Mouse (Mus musculus) stomach, postnatal 0 days (tissue): ENCODE results near the gene Lrfn5. TPM values are rescaled to one million over a fixed set of nuclear protein-coding genes. Genes with fewer than 3 reads are reported as not detected.

Source experiments
- ATAC-seq: fragments of 200-750 bp; cut with Nextera tagmentation; 2 replicates; pipeline ENCODE4 v1.8.0; 2017; ENCODE audit not compliant: low FRiP score, low TSS enrichment
- DNase-seq: peaks from one replicate; pipeline ENCODE4 v3.0.0-alpha.2; 2016; ENCODE audit warnings: low spot score
- H3K27ac ChIP-seq: fragments of 300-500 bp; sonication (generic); replicated peaks from 2 replicates; pipeline ENCODE4 v1.5.1; 2014; ENCODE audit warnings: mild to moderate bottlenecking, control low read depth
- H3K27me3 ChIP-seq: fragments of 300-500 bp; sonication (generic); 2 replicates; pipeline ENCODE4 v1.6.1; 2014; ENCODE audit warnings: low read length; ENCODE audit not compliant: control insufficient read depth, insufficient read depth
- H3K36me3 ChIP-seq: fragments of 300-500 bp; sonication (generic); 2 replicates; pipeline ENCODE4 v1.6.1; 2014; ENCODE audit warnings: low read length, mixed read lengths; ENCODE audit not compliant: control insufficient read depth, insufficient read depth
- H3K4me1 ChIP-seq: fragments of 300-500 bp; sonication (generic); replicated peaks from 2 replicates; pipeline ENCODE4 v1.6.1; 2014; ENCODE audit warnings: antibody characterized with exemption; ENCODE audit not compliant: control insufficient read depth, insufficient read depth
- H3K4me2 ChIP-seq: fragments of 300-500 bp; sonication (generic); replicated peaks from 2 replicates; pipeline ENCODE4 v1.6.1; 2014; ENCODE audit warnings: low read depth, mild to moderate bottlenecking, control low read depth, moderate library complexity
- H3K4me3 ChIP-seq: fragments of 300-500 bp; sonication (generic); 2 replicates; pipeline ENCODE4 v1.5.1; 2014; ENCODE audit warnings: low read depth, low read length, control low read depth
- H3K9ac ChIP-seq: fragments of 300-500 bp; sonication (generic); 2 replicates; pipeline ENCODE4 v1.6.1; 2014; ENCODE audit warnings: mild to moderate bottlenecking, low read length, control low read depth, mixed read lengths
- H3K9me3 ChIP-seq: fragments of 300-500 bp; sonication (generic); 2 replicates; pipeline ENCODE4 v1.6.1; 2016; ENCODE audit warnings: low read length; ENCODE audit not compliant: control insufficient read depth
- CTCF ChIP-seq: IDR thresholded peaks from 2 replicates; pipeline ENCODE4 v1.5.1; 2016; ENCODE audit warnings: antibody characterized with exemption, low read depth, mild to moderate bottlenecking, moderate library complexity
- EP300 ChIP-seq: optimal IDR thresholded peaks from 2 replicates; pipeline ENCODE3; 2016; ENCODE audit warnings: antibody characterized with exemption
- WGBS: fragments of 180-500 bp; shearing (Covaris S2); extraction: QIAGEN DNeasy Blood & Tissue Kit; methylation state at CpG from one replicate; pipeline ENCODE4 v1.1.7; 2014; 5-methylcytosine and 5-hydroxymethylcytosine counted together
- polyA plus RNA-seq: library from polyadenylated mRNA; unstranded; fragments of >200 nt; fragmentation: Nextera tagmentation; extraction: Ambion mirVana; gene quantifications from 2 replicates; pipeline ENCODE4 v1.2.1, GENCODE M21; 2015

The Lrfn5 gene
- polyA plus RNA-seq, 1 experiment from 2014 or later, result 0.36 TPM

- Histone ChIP-seq H3K4me1 (no peaks in the 10 kb centered on the region), H3K4me3 (no peak overlapping the region), H3K27me3 (no peaks in the 10 kb centered on the region), H3K9me3 (no peaks in the 10 kb centered on the region), H3K4me2 (no peak overlapping the region), H3K27ac (no peak overlapping the region), H3K36me3 (no peaks in the 10 kb centered on the region), H3K9ac (no peak overlapping the region)
- DNase-seq (no peak), ATAC-seq (no peak)
- no peak for TF ChIP-seq EP300
- TF ChIP-seq CTCF, result no peak
- 86% methylated on average over 5 of the region's 5 CpGs for WGBS
Observed at GRCm38 (mm10) chr12:61654380-61654779, 131.4 kb downstream of the Lrfn5 start.

DNA sequence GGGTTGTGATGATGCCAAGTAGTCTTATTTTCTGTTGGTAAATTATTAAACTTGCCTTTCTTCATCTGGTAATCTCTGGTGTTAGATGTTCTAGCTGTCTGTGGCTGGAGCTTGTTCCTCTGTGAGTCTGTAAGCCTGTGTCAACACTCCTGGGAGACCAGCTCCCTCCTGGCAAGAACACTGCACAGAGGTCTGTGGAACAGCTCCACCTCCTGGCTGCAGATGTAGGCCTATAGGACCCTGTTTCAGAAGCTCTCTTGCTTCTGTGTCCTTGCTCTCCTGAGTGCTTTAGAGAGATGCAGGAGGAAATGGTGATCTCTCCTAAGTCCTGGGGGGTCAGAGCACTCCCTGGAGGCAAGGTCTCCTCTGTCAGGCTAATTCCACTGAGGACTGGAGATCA is 200.2 kb downstream of the Lrfn5 start:
- Histone ChIP-seq H3K9ac (no peak overlapping the region), H3K27ac (no peak overlapping the region), H3K9me3 (no peaks in the 10 kb centered on the region), H3K4me3 (no peak overlapping the region), H3K4me1 (no peaks in the 10 kb centered on the region), H3K4me2 (no peak overlapping the region), H3K27me3 (no peaks in the 10 kb centered on the region), H3K36me3 (no peaks in the 10 kb centered on the region)
- no peak for DNase-seq
- no peak for ATAC-seq
- TF ChIP-seq EP300, result no peak
- TF ChIP-seq CTCF, result peak; percentile 45; the same call in 1 of the 2 replicates

GRCm38 (mm10) chr12:61807073-61807605 is 284.2 kb downstream of the Lrfn5 start:
- ATAC-seq (no peak), DNase-seq (no peak)
- Histone ChIP-seq H3K9me3 (no peaks in the 10 kb centered on the region), H3K9ac (no peak overlapping the region), H3K27me3 (no peaks in the 10 kb centered on the region), H3K4me3 (no peak overlapping the region), H3K4me1 (no peaks in the 10 kb centered on the region), H3K36me3 (no peaks in the 10 kb centered on the region), H3K27ac (no peak overlapping the region), H3K4me2 (no peak overlapping the region)
- TF ChIP-seq CTCF (no peak), EP300 (no peak)
- 76% methylated on average over 4 of the region's 4 CpGs for WGBS

GRCm38 (mm10) chr12:61823601-61824000 is 300.7 kb downstream of the Lrfn5 start:
- no peak for TF ChIP-seq CTCF
- no peak for TF ChIP-seq EP300
- H3K27ac ChIP-seq, result no peak overlapping the region
- H3K9me3 ChIP-seq, result no peaks in the 10 kb centered on the region
- H3K4me3 ChIP-seq, result no peak overlapping the region
- H3K9ac ChIP-seq, result no peak overlapping the region
- 92% methylated on average over 5 of the region's 5 CpGs for WGBS
- no peaks in the 10 kb centered on the region for H3K27me3 ChIP-seq
- ATAC-seq, result no peak
- H3K4me1 ChIP-seq, result no peaks in the 10 kb centered on the region
- H3K36me3 ChIP-seq, result no peaks in the 10 kb centered on the region
- H3K4me2 ChIP-seq, result no peak overlapping the region
- no peak for DNase-seq

DNA sequence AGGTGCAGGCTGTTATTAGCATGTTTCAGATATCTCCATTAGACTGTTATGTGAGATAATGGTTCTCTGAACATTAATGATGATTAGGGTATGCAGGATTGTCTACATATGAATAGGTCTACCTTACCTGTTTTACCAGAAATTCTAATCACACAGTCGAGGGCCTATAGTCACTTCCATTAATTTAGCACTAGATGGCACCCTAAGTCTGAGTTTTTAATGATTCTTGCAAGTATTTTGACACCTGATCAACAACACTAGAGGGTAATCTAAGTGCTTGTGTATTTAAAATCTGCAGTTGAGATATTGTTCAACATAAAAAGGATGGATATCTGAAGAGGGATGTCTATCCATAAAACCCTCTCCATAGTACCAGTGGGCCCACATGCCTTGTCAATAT is 303.4 kb downstream of the Lrfn5 start:
- no peak overlapping the region for H3K4me2 ChIP-seq
- H3K27ac ChIP-seq, result no peak overlapping the region
- ATAC-seq (no peak), DNase-seq (no peak)
- H3K4me3 ChIP-seq, result no peak overlapping the region
- no peak overlapping the region for H3K9ac ChIP-seq
- no peaks in the 10 kb centered on the region for H3K9me3 ChIP-seq
- TF ChIP-seq CTCF (peak; percentile 44), EP300 (no peak)
- H3K27me3 ChIP-seq, result no peaks in the 10 kb centered on the region
- 8% methylated on average over 1 of the region's 1 CpGs for WGBS
- H3K36me3 ChIP-seq, result no peaks in the 10 kb centered on the region
- no peaks in the 10 kb centered on the region for H3K4me1 ChIP-seq

GRCm38 (mm10) chr12:61842599-61843291 is 319.8 kb downstream of the Lrfn5 start:
- TF ChIP-seq CTCF, result no peak
- no peak for TF ChIP-seq EP300
- H3K27ac ChIP-seq, result no peak overlapping the region
- H3K4me2 ChIP-seq, result no peak overlapping the region
- no peak for DNase-seq
- no peak overlapping the region for H3K4me3 ChIP-seq
- 89% methylated on average over 9 of the region's 9 CpGs for WGBS
- H3K9ac ChIP-seq, result no peak overlapping the region
- H3K36me3 ChIP-seq, result no peaks in the 10 kb centered on the region
- H3K4me1 ChIP-seq, result no peaks in the 10 kb centered on the region
- no peak for ATAC-seq
- H3K9me3 ChIP-seq, result no peaks in the 10 kb centered on the region
- no peaks in the 10 kb centered on the region for H3K27me3 ChIP-seq
